Mouse (Mus musculus): ENCODE measurements around the gene Osbpl9. TPM values are rescaled to one million over a fixed set of nuclear protein-coding genes. Genes with fewer than 3 reads are reported as not detected.

Osbpl9 gene
- polyA plus RNA-seq, 1 experiment, result 113 TPM

- H3K27ac ChIP-seq (ENCODE audit: insufficient read depth, low read length), result no peak overlapping the region
- no peak for TF ChIP-seq POLR2A (IDR thresholded peaks at IDR 0.05; ENCODE audit: low read depth, low read length)
- no peak for TF ChIP-seq CTCF (IDR thresholded peaks at IDR 0.05; ENCODE audit: borderline replicate concordance, insufficient read depth, low read length)
- no peak overlapping the region for H3K4me3 ChIP-seq (ENCODE audit: insufficient read depth, low read length)
- peaks cover 4% of the 10 kb centered on the region; the same call in 1 of the 2 replicates for H3K4me1 ChIP-seq (ENCODE audit: control insufficient read depth, insufficient read depth, low read length)
Observed at GRCm38 (mm10) chr4:109234806-109235350, 32.8 kb upstream of the Osbpl9 start.

- Histone ChIP-seq H3K4me3 (ENCODE audit: insufficient read depth, low read length) (no peak within 1 kb of the TSS), H3K4me1 (ENCODE audit: control insufficient read depth, insufficient read depth, low read length) (peaks cover 4% of the 10 kb centered on the region; the same call in 1 of the 2 replicates), H3K27ac (ENCODE audit: insufficient read depth, low read length) (no peak within 1 kb of the TSS)
- no peak for TF ChIP-seq CTCF (IDR thresholded peaks at IDR 0.05; ENCODE audit: borderline replicate concordance, insufficient read depth, low read length)
- no peak for TF ChIP-seq POLR2A (IDR thresholded peaks at IDR 0.05; ENCODE audit: low read depth, low read length)
Observed at GRCm38 (mm10) chr4:109234185-109234584, 32.1 kb upstream of the Osbpl9 start, which contains the start of gene Calr4. TSS of gene Calr4 (plus strand) at chr4:109234485.

- TF ChIP-seq POLR2A (IDR thresholded peaks at IDR 0.05; ENCODE audit: low read depth, low read length), result no peak
- no peak for TF ChIP-seq CTCF (IDR thresholded peaks at IDR 0.05; ENCODE audit: borderline replicate concordance, insufficient read depth, low read length)
- no peak overlapping the region for H3K4me3 ChIP-seq (ENCODE audit: insufficient read depth, low read length)
- no peaks in the 10 kb centered on the region; the same call in 1 of the 2 replicates for H3K4me1 ChIP-seq (ENCODE audit: control insufficient read depth, insufficient read depth, low read length)
- H3K27ac ChIP-seq (ENCODE audit: insufficient read depth, low read length), result no peak overlapping the region
Observed at GRCm38 (mm10) chr4:109229766-109230279, 27.8 kb upstream of the Osbpl9 start.

- Histone ChIP-seq H3K4me1 (ENCODE audit: control insufficient read depth, insufficient read depth, low read length) (no peaks in the 10 kb centered on the region; the same call in 1 of the 2 replicates), H3K27ac (ENCODE audit: insufficient read depth, low read length) (no peak overlapping the region), H3K4me3 (ENCODE audit: insufficient read depth, low read length) (no peak overlapping the region)
- TF ChIP-seq POLR2A (IDR thresholded peaks at IDR 0.05; ENCODE audit: low read depth, low read length) (no peak), CTCF (IDR thresholded peaks at IDR 0.05; ENCODE audit: borderline replicate concordance, insufficient read depth, low read length) (no peak)
Observed at GRCm38 (mm10) chr4:109226071-109226470, 24.0 kb upstream of the Osbpl9 start.

GRCm38 (mm10) chr4:109225606-109226005, 23.5 kb upstream of the Osbpl9 start:
- H3K4me3 ChIP-seq (ENCODE audit: insufficient read depth, low read length), result no peak overlapping the region

GRCm38 (mm10) chr4:109224762-109225552, 22.9 kb upstream of the Osbpl9 start:
- H3K27ac ChIP-seq (ENCODE audit: insufficient read depth, low read length), result no peak overlapping the region
- H3K4me1 ChIP-seq (ENCODE audit: control insufficient read depth, insufficient read depth, low read length), result no peaks in the 10 kb centered on the region; the same call in 1 of the 2 replicates
- TF ChIP-seq POLR2A (IDR thresholded peaks at IDR 0.05; ENCODE audit: low read depth, low read length), result no peak
- no peak for TF ChIP-seq CTCF (IDR thresholded peaks at IDR 0.05; ENCODE audit: borderline replicate concordance, insufficient read depth, low read length)
- no peak overlapping the region for H3K4me3 ChIP-seq (ENCODE audit: insufficient read depth, low read length)

More at GRCm38 (mm10) chr4:109225606-109226005, 23.5 kb upstream of the Osbpl9 start:
- Histone ChIP-seq H3K27ac (ENCODE audit: insufficient read depth, low read length) (no peak overlapping the region), H3K4me1 (ENCODE audit: control insufficient read depth, insufficient read depth, low read length) (no peaks in the 10 kb centered on the region; the same call in 1 of the 2 replicates)
- TF ChIP-seq CTCF (IDR thresholded peaks at IDR 0.05; ENCODE audit: borderline replicate concordance, insufficient read depth, low read length) (no peak), POLR2A (IDR thresholded peaks at IDR 0.05; ENCODE audit: low read depth, low read length) (no peak)

GRCm38 (mm10) chr4:109222001-109222400, 19.9 kb upstream of the Osbpl9 start:
- TF ChIP-seq POLR2A (IDR thresholded peaks at IDR 0.05; ENCODE audit: low read depth, low read length) (no peak), CTCF (IDR thresholded peaks at IDR 0.05; ENCODE audit: borderline replicate concordance, insufficient read depth, low read length) (no peak)
- Histone ChIP-seq H3K4me1 (ENCODE audit: control insufficient read depth, insufficient read depth, low read length) (no peaks in the 10 kb centered on the region; the same call in 1 of the 2 replicates), H3K27ac (ENCODE audit: insufficient read depth, low read length) (no peak overlapping the region), H3K4me3 (ENCODE audit: insufficient read depth, low read length) (no peak overlapping the region)

GRCm38 (mm10) chr4:109220441-109220940, 18.4 kb upstream of the Osbpl9 start:
- Histone ChIP-seq H3K27ac (ENCODE audit: insufficient read depth, low read length) (no peak overlapping the region), H3K4me3 (ENCODE audit: insufficient read depth, low read length) (no peak overlapping the region), H3K4me1 (ENCODE audit: control insufficient read depth, insufficient read depth, low read length) (no peaks in the 10 kb centered on the region; the same call in 1 of the 2 replicates)
- TF ChIP-seq CTCF (IDR thresholded peaks at IDR 0.05; ENCODE audit: borderline replicate concordance, insufficient read depth, low read length), result no peak
- no peak for TF ChIP-seq POLR2A (IDR thresholded peaks at IDR 0.05; ENCODE audit: low read depth, low read length)

- H3K4me1 ChIP-seq (ENCODE audit: control insufficient read depth, insufficient read depth, low read length), result peaks cover 3% of the 10 kb centered on the region
- no peak for TF ChIP-seq CTCF (IDR thresholded peaks at IDR 0.05; ENCODE audit: borderline replicate concordance, insufficient read depth, low read length)
- no peak for TF ChIP-seq POLR2A (IDR thresholded peaks at IDR 0.05; ENCODE audit: low read depth, low read length)
- H3K4me3 ChIP-seq (ENCODE audit: insufficient read depth, low read length), result no peak overlapping the region
- H3K27ac ChIP-seq (ENCODE audit: insufficient read depth, low read length), result no peak overlapping the region
Observed at GRCm38 (mm10) chr4:109218008-109218407, 15.9 kb upstream of the Osbpl9 start.
